Mouse (Mus musculus) spleen, adult 2 months (tissue): ENCODE data around the gene Negr1.

Experiments used
- CTCF ChIP-seq: fragments of 200-500 bp; IDR thresholded peaks from 2 replicates; pipeline ENCODE4 v1.5.1; 2011; ENCODE audit warnings: mild to moderate bottlenecking, inconsistent platforms; ENCODE audit not compliant: insufficient read depth, insufficient read length, insufficient replicate concordance; ENCODE audit errors: extremely low read depth
- POLR2A ChIP-seq: fragments of 200-500 bp; IDR thresholded peaks from 2 replicates; pipeline ENCODE4 v1.6.1; 2011; ENCODE audit warnings: low read depth, low read length, inconsistent platforms

- TF ChIP-seq POLR2A (no peak), CTCF (no peak)
Observed at GRCm38 (mm10) chr3:156890986-156891385, 329.4 kb downstream of the Negr1 start.
